Mouse (Mus musculus) thymus, postnatal 0 days (tissue): ENCODE measurements around the gene Fbxl21. TPM values are rescaled to one million over a fixed set of nuclear protein-coding genes. Genes with fewer than 3 reads are reported as not detected.

Experiments used
- DNase-seq: peaks from one replicate; pipeline ENCODE4 v3.0.0-alpha.2; 2015; ENCODE audit warnings: low spot score
- polyA plus RNA-seq: library from polyadenylated mRNA; unstranded; fragments of >200 nt; fragmentation: Nextera tagmentation; extraction: Ambion mirVana; gene quantifications from 2 replicates; pipeline ENCODE4 v1.2.1, GENCODE M21; 2015

Fbxl21 gene
- polyA plus RNA-seq, 1 experiment from 2014 or later, result 1.1 TPM

GRCm38 (mm10) chr13:56581512-56581911, 59.2 kb downstream of the Fbxl21 start:
- DNase-seq, result no peak

GRCm38 (mm10) chr13:56581961-56582434, 59.7 kb downstream of the Fbxl21 start:
- DNase-seq, result no peak

- DNase-seq, result no peak
These were observed 60.4 kb downstream of the Fbxl21 start for GRCm38 (mm10) chr13:56582720-56583119.

- no peak for DNase-seq
These were observed 63.8 kb downstream of the Fbxl21 start for GRCm38 (mm10) chr13:56586046-56586445.

Other genes with a start within 250 kb of the Fbxl21 start
- gene Cxcl14, start 225.9 kb upstream of the Fbxl21 start, polyA plus RNA-seq, result 0.38 and 0.72 TPM in 2 replicates
- gene Gm3045, start 95.9 kb upstream of the Fbxl21 start, polyA plus RNA-seq, result not detected in 2 replicates
- gene Slc25a48, start 84.1 kb upstream of the Fbxl21 start, polyA plus RNA-seq, result 0.12 and 0.14 TPM in 2 replicates
- 1.2 and 2.6 TPM in 2 replicates for gene Il9, start 40.2 kb upstream of the Fbxl21 start, polyA plus RNA-seq
- not detected in 2 replicates for gene Lect2, start 26.0 kb downstream of the Fbxl21 start, polyA plus RNA-seq
- 19.9 and 22.7 TPM in 2 replicates for gene Tgfbi, start 87.1 kb downstream of the Fbxl21 start, polyA plus RNA-seq
- 13.1 and 13.7 TPM in 2 replicates for gene Smad5, start 180.5 kb downstream of the Fbxl21 start, polyA plus RNA-seq
- gene Gm45623, start 231.4 kb downstream of the Fbxl21 start, polyA plus RNA-seq, result 0.17 and 0.27 TPM in 2 replicates